In genomic region chr9:51052180-51052579, GRCm38 (mm10) we compare ENCODE assay signal across 12 mouse cellular contexts. TPM values are rescaled to one million over a fixed set of nuclear protein-coding genes. Genes with fewer than 3 reads are reported as not detected.
A peak's percentile ranks its signal among the peaks of the same experiment; 100 is the strongest.
DNase-seq lines count a peak whose midpoint lies in the region; ATAC-seq and TF ChIP-seq lines count a peak whose summit lies in the region.
"Had no signal": no experiment of that assay in that cellular context is flagged by ENCODE, and none has a peak within 500 bp of the region (broad histone marks: within the 10 kb centered on the region; RNA-seq: fewer than 3 reads in every experiment).

No protein-coding gene starts in this region.

- TF ChIP-seq CTCF in kidney, postnatal 0 days (IDR thresholded peaks at IDR 0.05; ENCODE audit: low read depth), result peak; percentile 61
- peak; percentile 69 for TF ChIP-seq CTCF in stomach, postnatal 0 days (IDR thresholded peaks at IDR 0.05; ENCODE audit: low read depth)

- H3K36me3 ChIP-seq in kidney, postnatal 0 days (ENCODE audit: insufficient read depth, low read length), result no peaks in the 10 kb centered on the region
- H3K36me3 ChIP-seq in stomach, postnatal 0 days (ENCODE audit: control insufficient read depth, insufficient read depth, low read length), result no peaks in the 10 kb centered on the region
- H3K36me3 ChIP-seq: heart, embryonic 15.5 days had no signal

- no peak overlapping the region for H3K27ac ChIP-seq in kidney, postnatal 0 days
- no peak overlapping the region for H3K27ac ChIP-seq in stomach, postnatal 0 days (replicated peaks)
- H3K27ac ChIP-seq: heart, embryonic 15.5 days had no signal

- H3K4me1 ChIP-seq in kidney, postnatal 0 days (replicated peaks; ENCODE audit: insufficient read depth, low read length), result no peaks in the 10 kb centered on the region
- H3K4me1 ChIP-seq in stomach, postnatal 0 days (replicated peaks; ENCODE audit: control insufficient read depth, insufficient read depth), result no peaks in the 10 kb centered on the region
- H3K4me1 ChIP-seq: heart, embryonic 15.5 days had no signal

- H3K9ac ChIP-seq in kidney, postnatal 0 days (ENCODE audit: low read depth, low read length), result no peak overlapping the region
- no peak overlapping the region for H3K9ac ChIP-seq in stomach, postnatal 0 days (ENCODE audit: low read length)
- H3K9ac ChIP-seq: heart, embryonic 15.5 days had no signal

- no peak for TF ChIP-seq EP300 in stomach, postnatal 0 days (optimal IDR thresholded peaks at IDR 0.05)

- no peaks in the 10 kb centered on the region for H3K27me3 ChIP-seq in kidney, postnatal 0 days (ENCODE audit: insufficient read depth, low read length)
- H3K27me3 ChIP-seq in stomach, postnatal 0 days (ENCODE audit: control insufficient read depth, insufficient read depth, low read length), result no peaks in the 10 kb centered on the region
- H3K27me3 ChIP-seq: heart, embryonic 15.5 days had no signal

- DNase-seq in kidney, postnatal 0 days (ENCODE audit: low spot score), result peak; percentile 44
- DNase-seq in kidney, postnatal 25 days, result no peak
- DNase-seq in thymus, postnatal 0 days (ENCODE audit: low spot score), result peak; percentile 66
- no peak for DNase-seq in thymus, adult 18-20 months
- DNase-seq in ZHBTc4 (ENCODE audit: low read depth, low spot score), result peak; percentile 25
- DNase-seq in stomach, postnatal 0 days (ENCODE audit: low spot score), result no peak
- DNase-seq in embryo, embryonic 10 days (ENCODE audit: low spot score), result no peak
- DNase-seq: adrenal gland, adult 8-10 months; cerebellum, postnatal 25 days had no signal

- H3K4me2 ChIP-seq in kidney, postnatal 0 days (ENCODE audit: low read length), result no peak overlapping the region
- H3K4me2 ChIP-seq in stomach, postnatal 0 days (replicated peaks; ENCODE audit: low read depth), result no peak overlapping the region
- H3K4me2 ChIP-seq: heart, embryonic 15.5 days had no signal

- no peak for ATAC-seq in kidney, postnatal 0 days (replicated peaks; ENCODE audit: low FRiP score, low read depth)
- no peak for ATAC-seq in stomach, postnatal 0 days (ENCODE audit: low FRiP score, low TSS enrichment)
- no peak for ATAC-seq in frontal cortex, adult (ENCODE audit: low TSS enrichment)

- 75% methylated on average over 3 of the region's 3 CpGs for WGBS in kidney, postnatal 0 days
- 54% methylated on average over 3 of the region's 3 CpGs for WGBS in stomach, postnatal 0 days

- H3K4me3 ChIP-seq in kidney, postnatal 0 days (replicated peaks; ENCODE audit: low read depth, low read length), result no peak overlapping the region
- no peak overlapping the region for H3K4me3 ChIP-seq in stomach, postnatal 0 days (ENCODE audit: low read depth, low read length)
- H3K4me3 ChIP-seq: heart, embryonic 15.5 days had no signal

- no peaks in the 10 kb centered on the region for H3K9me3 ChIP-seq in kidney, postnatal 0 days (replicated peaks; ENCODE audit: low read length)
- no peaks in the 10 kb centered on the region for H3K9me3 ChIP-seq in stomach, postnatal 0 days (ENCODE audit: control insufficient read depth, low read length)
- H3K9me3 ChIP-seq: heart, embryonic 15.5 days had no signal

RNA-seq across cellular contexts. Expression of gene Btg4, which starts 8.5 kb away (rescaled TPM):
- not detected in 2 replicates for polyA plus RNA-seq in kidney, postnatal 0 days (2015; fragmentation: Nextera tagmentation; extraction: Ambion mirVana)
- polyA plus RNA-seq in thymus, postnatal 0 days (2015; fragmentation: Nextera tagmentation; extraction: Ambion mirVana), result 0.12 and 0.17 TPM in 2 replicates
- polyA plus RNA-seq in stomach, postnatal 0 days (2015; fragmentation: Nextera tagmentation; extraction: Ambion mirVana), result not detected in 2 replicates
- polyA plus RNA-seq: heart, embryonic 15.5 days; liver, adult 2 months had no signal

RNA-seq across cellular contexts. Expression of gene Layn, which starts 24.7 kb away (rescaled TPM):
- 8.0 and 8.5 TPM in 2 replicates for polyA plus RNA-seq in kidney, postnatal 0 days (2015; fragmentation: Nextera tagmentation; extraction: Ambion mirVana)
- 2.1 and 2.8 TPM in 2 replicates for polyA plus RNA-seq in thymus, postnatal 0 days (2015; fragmentation: Nextera tagmentation; extraction: Ambion mirVana)
- 2.5 and 2.9 TPM in 2 replicates for polyA plus RNA-seq in stomach, postnatal 0 days (2015; fragmentation: Nextera tagmentation; extraction: Ambion mirVana)

RNA-seq across cellular contexts. Expression of gene Sik2, which starts 43.3 kb away (rescaled TPM):
- polyA plus RNA-seq in kidney, postnatal 0 days (2015; fragmentation: Nextera tagmentation; extraction: Ambion mirVana), result 11.8 and 12.5 TPM in 2 replicates
- 12.1 and 12.4 TPM in 2 replicates for polyA plus RNA-seq in thymus, postnatal 0 days (2015; fragmentation: Nextera tagmentation; extraction: Ambion mirVana)
- polyA plus RNA-seq in stomach, postnatal 0 days (2015; fragmentation: Nextera tagmentation; extraction: Ambion mirVana), result 9.8 and 10.1 TPM in 2 replicates

RNA-seq across cellular contexts. Expression of gene 4833427G06Rik, which starts 49.7 kb away (rescaled TPM):
- polyA plus RNA-seq in kidney, postnatal 0 days (2015; fragmentation: Nextera tagmentation; extraction: Ambion mirVana), result 0.14 TPM in 1 of 2 replicates, not detected in the other
- 0.95 and 1.1 TPM in 2 replicates for polyA plus RNA-seq in thymus, postnatal 0 days (2015; fragmentation: Nextera tagmentation; extraction: Ambion mirVana)
- not detected in 2 replicates for polyA plus RNA-seq in stomach, postnatal 0 days (2015; fragmentation: Nextera tagmentation; extraction: Ambion mirVana)
- polyA plus RNA-seq: heart, embryonic 15.5 days; liver, adult 2 months had no signal

Comparison
In these comparisons a context has a peak if more than half of its experiments do, and no peak if none do; other contexts are left out.
1. DNase-seq: peak in kidney, postnatal 0 days (single experiment), thymus, postnatal 0 days (single experiment) and ZHBTc4 (single experiment); none in kidney, postnatal 25 days (0 of 2), thymus, adult 18-20 months (0 of 2), stomach, postnatal 0 days (single experiment) and embryo, embryonic 10 days (single experiment).